8 mouse cellular contexts compared by ENCODE assay signal in genomic region chrX:151047431-151048058, GRCm38 (mm10). TPM values are rescaled to one million over a fixed set of nuclear protein-coding genes. Genes with fewer than 3 reads are reported as not detected.
DNase-seq lines count a peak whose midpoint lies in the region; ATAC-seq and TF ChIP-seq lines count a peak whose summit lies in the region.

No protein-coding gene starts in this region.

- no peaks in the 10 kb centered on the region for H3K79me2 ChIP-seq in heart, adult 2 months (replicated peaks; ENCODE audit: control insufficient read depth, insufficient read depth, low read length)

- peak; percentile 63 for ATAC-seq in lung, embryonic 15.5 days (ENCODE audit: borderline replicate concordance, extremely low read depth, low FRiP score, low TSS enrichment)
- ATAC-seq in stomach, embryonic 15.5 days (ENCODE audit: insufficient read depth, low FRiP score, low read depth), result peak; percentile 54

- intact Hi-C loops in heart, adult 2 months (cut with DNase I), result loop anchor here (5.0 kb wide), 2 partner anchors 50 to 80 kb away; partner anchors contain the start of gene Tsr2

- DNase-seq in frontal cortex, postnatal 36 days (ENCODE audit: low spot score in 2 of 2), result peak; percentile 16 to 22
- DNase-seq in frontal cortex, adult 2 months (ENCODE audit: extremely low spot score in 1 of 2, low spot score in 1 of 2), result no peak
- peak; percentile 55 for DNase-seq in Muller cell, postnatal 12 days (ENCODE audit: inconsistent ontology term)
- peak; percentile 11 for DNase-seq in embryo, embryonic 10 days (ENCODE audit: low spot score)
- peak; percentile 61 to 72 for DNase-seq in heart, adult 2 months
- DNase-seq in kidney, adult 18-20 months, result peak; percentile 44

- peak overlapping the region; percentile 61 for H3K4me2 ChIP-seq in lung, embryonic 15.5 days
- H3K4me2 ChIP-seq in stomach, embryonic 15.5 days, result peak overlapping the region; percentile 55

- H3K4me3 ChIP-seq in heart, adult 2 months, result peak overlapping the region; percentile 62
- peak overlapping the region; percentile 68 for H3K4me3 ChIP-seq in lung, embryonic 15.5 days
- peak overlapping the region; percentile 60 for H3K4me3 ChIP-seq in stomach, embryonic 15.5 days (replicated peaks)

- peak overlapping the region; percentile 89 for H3K9ac ChIP-seq in heart, adult 2 months (ENCODE audit: low read depth, low read length)
- H3K9ac ChIP-seq in lung, embryonic 15.5 days, result peak overlapping the region; percentile 67
- peak overlapping the region; percentile 61 for H3K9ac ChIP-seq in stomach, embryonic 15.5 days

- TF ChIP-seq POLR2A in heart, adult 2 months (IDR thresholded peaks at IDR 0.05; ENCODE audit: insufficient read depth, low read depth, low read length), result no peak

- TF ChIP-seq EP300 in heart, adult 2 months (IDR thresholded peaks at IDR 0.05; ENCODE audit: insufficient read depth, low read depth, low read length), result no peak

- no peaks in the 10 kb centered on the region for H3K27me3 ChIP-seq in heart, adult 2 months (ENCODE audit: control insufficient read depth, insufficient read depth, low read length)
- H3K27me3 ChIP-seq in lung, embryonic 15.5 days, result no peaks in the 10 kb centered on the region
- no peaks in the 10 kb centered on the region for H3K27me3 ChIP-seq in stomach, embryonic 15.5 days (replicated peaks)

- no peaks in the 10 kb centered on the region for H3K36me3 ChIP-seq in heart, adult 2 months (ENCODE audit: control insufficient read depth, insufficient read depth, low read length)
- no peaks in the 10 kb centered on the region for H3K36me3 ChIP-seq in lung, embryonic 15.5 days
- H3K36me3 ChIP-seq in stomach, embryonic 15.5 days, result no peaks in the 10 kb centered on the region

- WGBS in heart, adult 2 months, result 19% methylated on average over 55 of the region's 56 CpGs
- WGBS in lung, embryonic 15.5 days, result 24% methylated on average over 51 of the region's 56 CpGs
- WGBS in stomach, embryonic 15.5 days, result 16% methylated on average over 35 of the region's 56 CpGs

- TF ChIP-seq CTCF in heart, adult 2 months (IDR thresholded peaks at IDR 0.05), result no peak

- peak overlapping the region; percentile 66 for H3K27ac ChIP-seq in heart, adult 2 months
- peak overlapping the region; percentile 94 for H3K27ac ChIP-seq in lung, embryonic 15.5 days
- H3K27ac ChIP-seq in stomach, embryonic 15.5 days, result peak overlapping the region; percentile 89

- no peaks in the 10 kb centered on the region for H3K9me3 ChIP-seq in lung, embryonic 15.5 days
- no peaks in the 10 kb centered on the region for H3K9me3 ChIP-seq in stomach, embryonic 15.5 days

- no peaks in the 10 kb centered on the region; the same call in 1 of the 2 replicates for H3K4me1 ChIP-seq in heart, adult 2 months (ENCODE audit: control insufficient read depth, insufficient read depth, low read length)
- peaks cover 14% of the 10 kb centered on the region for H3K4me1 ChIP-seq in lung, embryonic 15.5 days
- no peaks in the 10 kb centered on the region for H3K4me1 ChIP-seq in stomach, embryonic 15.5 days

RNA-seq across cellular contexts. Expression of gene Fgd1, which starts 1.6 kb away (rescaled TPM):
- 16.5 and 18.4 TPM in 2 replicates for polyA plus RNA-seq in frontal cortex, adult 2 months (2012; rRNA removed)
- 10 to 100 TPM in 1 of 2 experiments, 1 to 10 TPM in 1; 8.4 to 10.3 TPM for total RNA-seq in heart, adult 2 months (2021)
- polyA plus RNA-seq in heart, adult 2 months (2012; rRNA removed), result 8.9 and 10.1 TPM in 2 replicates
- polyA plus RNA-seq in lung, embryonic 15.5 days (2015; fragmentation: Nextera tagmentation; extraction: Ambion mirVana), result 10.7 and 10.8 TPM in 2 replicates
- polyA plus RNA-seq in stomach, embryonic 15.5 days (2015; fragmentation: Nextera tagmentation; extraction: Ambion mirVana), result 7.7 and 8.1 TPM in 2 replicates

RNA-seq across cellular contexts. Expression of gene Gnl3l, which starts 30.4 kb away (rescaled TPM):
- polyA plus RNA-seq in frontal cortex, adult 2 months (2012; rRNA removed), result 83.7 and 99.0 TPM in 2 replicates
- total RNA-seq in heart, adult 2 months (2021), result 10 to 100 TPM; 36.8 to 38.9 TPM
- polyA plus RNA-seq in heart, adult 2 months (2012; rRNA removed), result 10.8 and 17.1 TPM in 2 replicates
- 27.0 and 27.6 TPM in 2 replicates for polyA plus RNA-seq in lung, embryonic 15.5 days (2015; fragmentation: Nextera tagmentation; extraction: Ambion mirVana)
- 26.8 and 29.4 TPM in 2 replicates for polyA plus RNA-seq in stomach, embryonic 15.5 days (2015; fragmentation: Nextera tagmentation; extraction: Ambion mirVana)

RNA-seq across cellular contexts. Expression of gene Tsr2, which starts 48.8 kb away (rescaled TPM):
- 59.3 and 66.9 TPM in 2 replicates for polyA plus RNA-seq in frontal cortex, adult 2 months (2012; rRNA removed)
- 10 to 100 TPM; 12.5 to 12.8 TPM for total RNA-seq in heart, adult 2 months (2021)
- polyA plus RNA-seq in heart, adult 2 months (2012; rRNA removed), result 4.9 and 9.3 TPM in 2 replicates
- 33.1 and 33.4 TPM in 2 replicates for polyA plus RNA-seq in lung, embryonic 15.5 days (2015; fragmentation: Nextera tagmentation; extraction: Ambion mirVana)
- 31.6 and 32.3 TPM in 2 replicates for polyA plus RNA-seq in stomach, embryonic 15.5 days (2015; fragmentation: Nextera tagmentation; extraction: Ambion mirVana)

Comparison
In these comparisons a context has a peak if more than half of its experiments do, and no peak if none do; other contexts are left out.
1. DNase-seq: peak in frontal cortex, postnatal 36 days (2 of 2), Muller cell, postnatal 12 days (single experiment), embryo, embryonic 10 days (single experiment), heart, adult 2 months (2 of 2) and kidney, adult 18-20 months (single experiment); none in frontal cortex, adult 2 months (0 of 2).
2. Peak in every context shown above with its lines, with median percentiles within 50 percentile points of each other: H3K27ac ChIP-seq, H3K4me3 ChIP-seq and H3K9ac ChIP-seq.